In genomic region chr16:68078991-68079390, GRCm38 (mm10) we compare ENCODE assay signal across 31 mouse cellular contexts.
"Had no signal": no experiment of that assay in that cellular context is flagged by ENCODE, and none has a peak within 500 bp of the region (broad histone marks: within the 10 kb centered on the region; RNA-seq: fewer than 3 reads in every experiment).

No protein-coding gene starts in this region.

- H3K36me3 ChIP-seq: heart, embryonic 10.5 days; heart, embryonic 12.5 days; heart, embryonic 13.5 days; heart, embryonic 15.5 days; hindbrain, embryonic 10.5 days; hindbrain, embryonic 12.5 days; hindbrain, embryonic 13.5 days; hindbrain, embryonic 15.5 days; intestine, embryonic 15.5 days; kidney, embryonic 15.5 days had no signal

- H3K4me1 ChIP-seq: heart, embryonic 10.5 days; heart, embryonic 12.5 days; heart, embryonic 13.5 days; heart, embryonic 15.5 days; hindbrain, embryonic 10.5 days; hindbrain, embryonic 12.5 days; hindbrain, embryonic 13.5 days; hindbrain, embryonic 15.5 days; intestine, embryonic 15.5 days; kidney, embryonic 15.5 days had no signal

- H3K27me3 ChIP-seq: heart, embryonic 12.5 days; heart, embryonic 13.5 days; heart, embryonic 15.5 days; hindbrain, embryonic 12.5 days; hindbrain, embryonic 13.5 days; hindbrain, embryonic 15.5 days; intestine, embryonic 15.5 days; kidney, embryonic 15.5 days had no signal

- DNase-seq: heart, postnatal 10 days; heart, postnatal 14 days; heart, postnatal 36 days; heart, postnatal 4 days; kidney, adult 11 months; kidney, adult 18-20 months; kidney, adult 2 months; kidney, adult 8-10 months; kidney, adult 9 months; kidney, postnatal 10 days; kidney, postnatal 14 days; kidney, postnatal 25 days; kidney, postnatal 36 days; kidney, postnatal 4 days; layer of hippocampus, adult 9-11 months; layer of hippocampus, postnatal 36 days had no signal

- H3K4me3 ChIP-seq: heart, embryonic 10.5 days; heart, embryonic 12.5 days; heart, embryonic 13.5 days; heart, embryonic 15.5 days; hindbrain, embryonic 10.5 days; hindbrain, embryonic 12.5 days; hindbrain, embryonic 13.5 days; hindbrain, embryonic 15.5 days; intestine, embryonic 15.5 days; kidney, embryonic 15.5 days; layer of hippocampus, adult 2 months; left cerebral cortex, adult 2 months had no signal

- H3K27ac ChIP-seq: heart, embryonic 10.5 days; heart, embryonic 13.5 days; heart, embryonic 15.5 days; hindbrain, embryonic 10.5 days; hindbrain, embryonic 12.5 days; hindbrain, embryonic 13.5 days; hindbrain, embryonic 14.5 days; hindbrain, embryonic 15.5 days; hindbrain, postnatal 0 days; intestine, embryonic 15.5 days; kidney, embryonic 15.5 days; kidney, postnatal 0 days; layer of hippocampus, adult 2 months; left cerebral cortex, adult 2 months had no signal

- H3K9me3 ChIP-seq: heart, embryonic 10.5 days; heart, embryonic 12.5 days; heart, embryonic 13.5 days; heart, embryonic 15.5 days; hindbrain, embryonic 10.5 days; hindbrain, embryonic 12.5 days; hindbrain, embryonic 13.5 days; hindbrain, embryonic 15.5 days; intestine, embryonic 15.5 days; kidney, embryonic 15.5 days had no signal

- H3K9ac ChIP-seq: heart, embryonic 12.5 days; heart, embryonic 13.5 days; heart, embryonic 15.5 days; hindbrain, embryonic 12.5 days; hindbrain, embryonic 13.5 days; hindbrain, embryonic 14.5 days; hindbrain, embryonic 15.5 days; intestine, embryonic 15.5 days; kidney, embryonic 15.5 days had no signal
